Mouse (Mus musculus) MEL (cell line): ENCODE results near the gene Psmc5. TPM values are rescaled to one million over a fixed set of nuclear protein-coding genes. Genes with fewer than 3 reads are reported as not detected.

Source experiments
- DNase-seq: peaks from one replicate; pipeline ENCODE4 v3.0.0; 2011; ENCODE audit warnings: low read depth, low spot score
- H3K27ac ChIP-seq: 2 replicates; pipeline ENCODE4 v1.5.1; 2012; ENCODE audit warnings: low read depth, mild to moderate bottlenecking, control low read depth, low read length, moderate library complexity; ENCODE audit not compliant: control insufficient read depth
- H3K27me3 ChIP-seq, 2 experiments: fragments of 150-350 bp in 1 of 2; sonication (generic) in 1 of 2; 2 replicates each; pipeline ENCODE4 v1.6.1; 2012; ENCODE audit warnings: low read length in 2 of 2, mild to moderate bottlenecking in 2 of 2, improper control_type of control experiment in 1 of 2, moderate library complexity in 1 of 2; ENCODE audit not compliant: insufficient read depth in 2 of 2, control insufficient read depth in 1 of 2
- H3K36me3 ChIP-seq, 2 experiments: 2 replicates each; pipeline ENCODE4 v1.6.1; 2012 to 2014; ENCODE audit warnings: low read length in 2 of 2, improper control_type of control experiment in 1 of 2, inconsistent platforms in 1 of 2, mild to moderate bottlenecking in 1 of 2; ENCODE audit not compliant: insufficient read depth in 2 of 2, control insufficient read depth in 1 of 2
- H3K4me1 ChIP-seq, 2 experiments: fragments of 150-350 bp in 1 of 2; sonication (generic) in 1 of 2; 2 replicates each; pipeline ENCODE4 v1.6.1; 2012; ENCODE audit warnings: low read length in 2 of 2, improper control_type of control experiment in 1 of 2, mild to moderate bottlenecking in 1 of 2; ENCODE audit not compliant: insufficient read depth in 2 of 2, control insufficient read depth in 1 of 2
- H3K4me3 ChIP-seq, 2 experiments: fragments of 150-350 bp in 1 of 2; sonication (generic) in 1 of 2; 2 replicates each; pipeline ENCODE4 v1.5.1; 2012; ENCODE audit warnings: low read depth in 2 of 2, low read length in 2 of 2, mild to moderate bottlenecking in 2 of 2, moderate library complexity in 2 of 2, control low read depth in 1 of 2, improper control_type of control experiment in 1 of 2; ENCODE audit not compliant: control insufficient read depth in 1 of 2, insufficient read depth in 1 of 2
- H3K79me2 ChIP-seq: 2 replicates; pipeline ENCODE4 v1.6.1; 2012; ENCODE audit warnings: mild to moderate bottlenecking, low read length, moderate library complexity; ENCODE audit not compliant: control insufficient read depth, poor library complexity, insufficient read depth
- H3K9ac ChIP-seq: 2 replicates; pipeline ENCODE4 v1.6.1; 2012; ENCODE audit warnings: low read depth, mild to moderate bottlenecking, control low read depth, low read length, moderate library complexity; ENCODE audit not compliant: control insufficient read depth, poor library complexity, severe bottlenecking
- H3K9me3 ChIP-seq: fragments of 150-350 bp; sonication (generic); replicated peaks from 2 replicates; pipeline ENCODE4 v1.6.1; 2012; ENCODE audit warnings: mild to moderate bottlenecking, low read length, improper control_type of control experiment, moderate library complexity; ENCODE audit not compliant: insufficient read depth
- CHD1 ChIP-seq: IDR thresholded peaks from 2 replicates; pipeline ENCODE4 v1.6.1; 2012; ENCODE audit warnings: low read depth, mild to moderate bottlenecking, inconsistent platforms, low read length, improper control_type of control experiment
- CTCF ChIP-seq, 3 experiments: IDR thresholded peaks in 2 of 3; conservative IDR thresholded peaks in 1 of 3; 2 replicates each; pipeline ENCODE4 v1.5.1; 2011 to 2012; ENCODE audit warnings: low read length in 3 of 3, low read depth in 2 of 3, mild to moderate bottlenecking in 2 of 3, improper control_type of control experiment in 1 of 3, inconsistent platforms in 1 of 3, mixed read lengths in 1 of 3, moderate library complexity in 1 of 3; ENCODE audit not compliant: control insufficient read depth in 1 of 3, insufficient read depth in 1 of 3, poor library complexity in 1 of 3, severe bottlenecking in 1 of 3
- E2F4 ChIP-seq: IDR thresholded peaks from 2 replicates; pipeline ENCODE4 v1.6.1; 2011; ENCODE audit warnings: low read depth, low read length, improper control_type of control experiment, borderline replicate concordance
- EP300 ChIP-seq, 2 experiments: IDR thresholded peaks; 2 replicates each; pipeline ENCODE4 v1.6.1; 2011; ENCODE audit warnings: improper control_type of control experiment in 2 of 2, low read length in 2 of 2, low read depth in 1 of 2, mild to moderate bottlenecking in 1 of 2
- ETS1 ChIP-seq: IDR thresholded peaks from 2 replicates; pipeline ENCODE4 v1.6.1; 2012; ENCODE audit warnings: low read depth, mild to moderate bottlenecking, inconsistent platforms, low read length, improper control_type of control experiment, moderate library complexity
- GABPA ChIP-seq: IDR thresholded peaks from 2 replicates; pipeline ENCODE4 v1.6.1; 2012; ENCODE audit warnings: low read depth, mild to moderate bottlenecking, inconsistent platforms, low read length, improper control_type of control experiment, moderate library complexity
- JUND ChIP-seq: IDR thresholded peaks from 2 replicates; pipeline ENCODE4 v1.6.1; 2011; ENCODE audit warnings: low read depth, mild to moderate bottlenecking, improper control_type of control experiment, low read length
- KAT2A ChIP-seq: conservative IDR thresholded peaks from 2 replicates; pipeline ENCODE4 v1.6.1; 2012; ENCODE audit warnings: low read depth, low read length, improper control_type of control experiment, inconsistent platforms
- MAFK ChIP-seq: IDR thresholded peaks from 2 replicates; pipeline ENCODE4 v1.6.1; 2011; ENCODE audit warnings: low read depth, mild to moderate bottlenecking, low read length, improper control_type of control experiment, borderline replicate concordance
- MAX ChIP-seq: IDR thresholded peaks from 2 replicates; pipeline ENCODE4 v1.6.1; 2011; ENCODE audit warnings: low read length, improper control_type of control experiment
- MAZ ChIP-seq: IDR thresholded peaks from 2 replicates; pipeline ENCODE4 v1.6.1; 2012; ENCODE audit warnings: low read depth, mild to moderate bottlenecking, inconsistent platforms, low read length, improper control_type of control experiment
- MEF2A ChIP-seq: IDR thresholded peaks from 2 replicates; pipeline ENCODE4 v1.6.1; 2014; ENCODE audit warnings: low read depth, mild to moderate bottlenecking, inconsistent platforms, low read length, improper control_type of control experiment; ENCODE audit not compliant: poor library complexity, insufficient replicate concordance, severe bottlenecking; ENCODE audit errors: extremely low read depth
- MYC ChIP-seq: IDR thresholded peaks from 2 replicates; pipeline ENCODE4 v1.6.1; 2011; ENCODE audit warnings: low read depth, mild to moderate bottlenecking, low read length, improper control_type of control experiment, moderate library complexity
- NELFE ChIP-seq: IDR thresholded peaks from 2 replicates; pipeline ENCODE4 v1.6.1; 2011; ENCODE audit warnings: low read depth, low read length, improper control_type of control experiment
- POLR2A ChIP-seq, 2 experiments: IDR thresholded peaks; 2 replicates each; pipeline ENCODE4 v1.6.1; 2011 to 2012; ENCODE audit warnings: low read length in 2 of 2, mild to moderate bottlenecking in 2 of 2, control low read depth in 1 of 2, improper control_type of control experiment in 1 of 2, low read depth in 1 of 2, moderate library complexity in 1 of 2; ENCODE audit not compliant: control insufficient read depth in 1 of 2, insufficient read depth in 1 of 2, poor library complexity in 1 of 2
- POLR2AphosphoS5 ChIP-seq: IDR thresholded peaks from 2 replicates; pipeline ENCODE4 v1.6.1; 2012; ENCODE audit warnings: low read depth, borderline replicate concordance, mild to moderate bottlenecking, inconsistent platforms, low read length, moderate library complexity, mixed read lengths
- RCOR1 ChIP-seq: IDR thresholded peaks from 2 replicates; pipeline ENCODE4 v1.6.1; 2012; ENCODE audit warnings: low read depth, mild to moderate bottlenecking, inconsistent platforms, low read length, improper control_type of control experiment
- SIN3A ChIP-seq: IDR thresholded peaks from 2 replicates; pipeline ENCODE4 v1.6.1; 2012; ENCODE audit warnings: low read length, improper control_type of control experiment, inconsistent platforms
- TAL1 ChIP-seq: IDR thresholded peaks from 2 replicates; pipeline ENCODE4 v1.6.1; 2012; ENCODE audit warnings: mild to moderate bottlenecking, inconsistent platforms, low read length, moderate library complexity, mixed read lengths
- TBP ChIP-seq: IDR thresholded peaks from 2 replicates; pipeline ENCODE4 v1.8.0; 2011; ENCODE audit warnings: low read depth, low read length, improper control_type of control experiment
- UBTF ChIP-seq: IDR thresholded peaks from 2 replicates; pipeline ENCODE4 v1.6.1; 2012; ENCODE audit warnings: low read depth, mild to moderate bottlenecking, inconsistent platforms, low read length, improper control_type of control experiment, moderate library complexity, borderline replicate concordance; ENCODE audit not compliant: insufficient read depth
- USF1 ChIP-seq: IDR thresholded peaks from 2 replicates; pipeline ENCODE4 v1.6.1; 2014; ENCODE audit warnings: low read depth, mild to moderate bottlenecking, inconsistent platforms, low read length, improper control_type of control experiment, moderate library complexity
- ZMIZ1 ChIP-seq: IDR thresholded peaks from 2 replicates; pipeline ENCODE4 v1.6.1; 2012; ENCODE audit warnings: low read depth, mild to moderate bottlenecking, inconsistent platforms, low read length, improper control_type of control experiment, moderate library complexity
- ZNF384 ChIP-seq: IDR thresholded peaks from 2 replicates; pipeline ENCODE4 v1.6.1; 2012; ENCODE audit warnings: low read depth, mild to moderate bottlenecking, inconsistent platforms, low read length, improper control_type of control experiment
- polyA plus RNA-seq, 2 experiments: library from polyadenylated mRNA; stranded (reverse) in 1 of 2; unstranded in 1 of 2; fragments of >175 nt in 1 of 2; fragments of >200 nt in 1 of 2; gene quantifications; 2 replicates each; pipeline versions ENCODE4 v1.2.1 to v1.2.4; 2012; ENCODE audit warnings: low replicate concordance in 2 of 2, low read depth in 1 of 2; ENCODE audit not compliant: insufficient read length in 2 of 2, insufficient read depth in 1 of 2, missing spikeins in 1 of 2
- total RNA-seq: library from RNA; depleted of rRNA; stranded (reverse); fragments of 300-350 nt; gene quantifications from 2 replicates; pipeline ENCODE4 v1.2.3, GENCODE M21; 2012

Psmc5 gene
- total and polyA plus RNA-seq, 3 experiments, result 112 to 426 (median 290) TPM

DNA sequence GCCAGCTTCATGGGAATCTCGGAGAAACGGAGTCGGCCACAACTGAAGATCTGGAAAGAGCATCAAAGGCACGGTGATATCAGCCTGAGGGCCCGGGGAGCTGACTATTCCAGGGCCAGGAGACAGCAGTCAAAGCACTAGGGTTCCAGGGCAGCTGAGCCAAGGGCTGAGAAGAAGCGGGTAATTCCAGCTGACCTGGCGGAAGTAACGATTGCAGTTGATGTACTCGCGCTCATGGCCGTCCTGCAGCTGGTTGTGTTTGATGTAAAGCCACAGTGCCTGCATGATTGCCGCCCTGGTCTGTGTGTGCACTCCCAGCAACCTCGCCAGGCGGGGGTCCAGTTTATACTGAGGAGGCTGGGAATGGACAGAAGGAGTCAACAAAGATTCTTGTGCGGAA lies 9.0 kb downstream of the Psmc5 start:
- peaks cover 0 to 9% of the 10 kb centered on the region in 2 experiments; a peak in 1 of 4 replicates for H3K4me1 ChIP-seq
- H3K9me3 ChIP-seq, result no peaks in the 10 kb centered on the region
- H3K27ac ChIP-seq, result no peak overlapping the region
- peaks cover 3 to 33% of the 10 kb centered on the region in 2 experiments for H3K36me3 ChIP-seq
- TF ChIP-seq ZNF384, result no peak
- no peak for TF ChIP-seq RCOR1
- no peak for TF ChIP-seq TAL1
- TF ChIP-seq GABPA, result no peak
- TF ChIP-seq NELFE, result no peak
- TF ChIP-seq E2F4, result no peak
- TF ChIP-seq CTCF (IDR thresholded peaks at IDR 0.05 in 2 of 3, conservative IDR thresholded peaks at IDR 0.05 in 1 of 3; ENCODE audit: control insufficient read depth in 1 of 3, insufficient read depth in 1 of 3, low read depth in 2 of 3, low read length in 3 of 3, poor library complexity in 1 of 3, severe bottlenecking in 1 of 3), result no peak
- H3K4me3 ChIP-seq, result no peak overlapping the region
- no peaks in the 10 kb centered on the region for H3K27me3 ChIP-seq
- peaks cover 13% of the 10 kb centered on the region for H3K79me2 ChIP-seq
- no peak overlapping the region for H3K9ac ChIP-seq
- DNase-seq, result no peak

DNA sequence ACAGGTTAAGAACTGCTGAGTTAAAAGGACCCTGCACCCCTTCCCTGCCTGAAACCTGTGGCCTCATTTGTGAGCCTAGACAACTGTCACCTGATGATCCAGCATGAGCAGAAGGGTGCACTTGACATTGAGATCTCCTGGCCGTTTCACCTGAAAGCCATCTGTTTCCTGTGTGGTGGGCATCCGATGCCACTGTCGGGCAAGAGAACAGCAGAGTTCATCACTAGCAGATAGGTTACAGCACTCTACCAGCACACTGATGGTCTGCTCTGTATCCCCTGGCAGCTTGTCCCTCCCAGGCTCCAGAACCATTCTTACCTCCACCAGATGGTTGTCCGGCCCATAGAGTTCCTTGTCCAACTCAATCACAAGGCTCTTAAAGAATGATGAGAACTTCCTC lies 9.6 kb downstream of the Psmc5 start:
- no peaks in the 10 kb centered on the region for H3K27me3 ChIP-seq
- H3K79me2 ChIP-seq, result peaks cover 19% of the 10 kb centered on the region
- H3K36me3 ChIP-seq, result peaks cover 6 to 33% of the 10 kb centered on the region in 2 experiments
- H3K27ac ChIP-seq, result no peak overlapping the region
- H3K4me1 ChIP-seq, result peaks cover 0 to 15% of the 10 kb centered on the region in 2 experiments; a peak in 2 of 4 replicates
- H3K9ac ChIP-seq, result no peak overlapping the region
- no peaks in the 10 kb centered on the region for H3K9me3 ChIP-seq
- TF ChIP-seq EP300 (IDR thresholded peaks at IDR 0.05; ENCODE audit: low read depth in 1 of 2, low read length in 2 of 2) (no peak), KAT2A (no peak), JUND (no peak), ETS1 (no peak), POLR2A (IDR thresholded peaks at IDR 0.05; ENCODE audit: control insufficient read depth in 1 of 2, insufficient read depth in 1 of 2, low read depth in 1 of 2, low read length in 2 of 2, poor library complexity in 1 of 2) (no peak), ZNF384 (no peak), MYC (no peak), SIN3A (no peak), UBTF (no peak), ZMIZ1 (no peak), TAL1 (no peak), MAX (no peak), RCOR1 (no peak), POLR2AphosphoS5 (no peak), MEF2A (no peak), CHD1 (no peak), MAZ (no peak), TBP (no peak), USF1 (no peak), MAFK (no peak)
- no peak for DNase-seq
- H3K4me3 ChIP-seq, result no peak overlapping the region
